Mouse (Mus musculus) G1E (cell line): ENCODE measurements around the gene Gm45140.

Experiments
- CTCF ChIP-seq: IDR thresholded peaks from 2 replicates; pipeline ENCODE4 v1.5.1; 2012; ENCODE audit warnings: low read depth, low read length, inconsistent platforms, mixed read lengths
- GATA2 ChIP-seq: IDR thresholded peaks from 2 replicates; pipeline ENCODE4 v1.6.1; 2012; ENCODE audit warnings: low read depth, low read length, inconsistent platforms, borderline replicate concordance
- TAL1 ChIP-seq: conservative IDR thresholded peaks from 2 replicates; pipeline ENCODE4 v1.6.1; 2012; ENCODE audit warnings: low read depth, low read length, inconsistent platforms, mixed read lengths

DNA sequence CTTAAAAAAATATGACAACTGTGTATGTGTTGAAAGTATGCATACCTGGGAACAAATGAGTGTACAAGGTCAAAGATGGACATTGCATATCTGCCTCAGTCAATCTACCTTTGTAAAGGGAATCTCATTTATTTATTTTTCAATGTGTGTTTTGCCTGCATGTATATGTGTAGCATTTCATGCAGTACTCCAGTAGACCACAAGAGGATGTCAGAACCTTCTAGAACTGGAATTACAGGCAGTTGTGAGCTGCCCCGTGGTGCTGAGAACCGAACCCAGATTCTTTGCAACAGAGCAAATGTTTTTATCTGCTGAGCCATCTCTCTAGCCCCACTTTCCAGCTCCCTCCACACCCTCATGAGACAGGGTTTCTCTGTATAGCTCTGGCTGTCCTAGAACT is 38.4 kb upstream of the Gm45140 start:
- TF ChIP-seq CTCF (0 out of 2 replicates have a peak, but pooled peaks have one; percentile 13), TAL1 (no peak), GATA2 (no peak)
